Mouse (Mus musculus) kidney, adult 2 months (tissue): ENCODE results near the gene Ano6.

Experiments
- CTCF ChIP-seq: fragments of 200-500 bp; conservative IDR thresholded peaks from 2 replicates; pipeline ENCODE4 v1.5.1; 2011; ENCODE audit warnings: low read depth, mild to moderate bottlenecking, control low read depth, low read length, moderate library complexity, mixed read lengths; ENCODE audit not compliant: insufficient read depth, insufficient read length
- POLR2A ChIP-seq: fragments of 200-500 bp; IDR thresholded peaks from one replicate; pipeline ENCODE4 v1.6.1; 2011; ENCODE audit warnings: low read depth, low read length, control low read depth

GRCm38 (mm10) chr15:95956692-95957091 is 166.0 kb downstream of the Ano6 start:
- TF ChIP-seq CTCF: no peak
- no peak for TF ChIP-seq POLR2A
